Mouse (Mus musculus) Muller cell, postnatal 12 days (primary cell): ENCODE measurements around the gene Adamts20.

Source experiments
- DNase-seq: peaks from one replicate; pipeline ENCODE4 v3.0.0-alpha.2; 2015; ENCODE audit errors: inconsistent ontology term

Adamts20 gene

DNA sequence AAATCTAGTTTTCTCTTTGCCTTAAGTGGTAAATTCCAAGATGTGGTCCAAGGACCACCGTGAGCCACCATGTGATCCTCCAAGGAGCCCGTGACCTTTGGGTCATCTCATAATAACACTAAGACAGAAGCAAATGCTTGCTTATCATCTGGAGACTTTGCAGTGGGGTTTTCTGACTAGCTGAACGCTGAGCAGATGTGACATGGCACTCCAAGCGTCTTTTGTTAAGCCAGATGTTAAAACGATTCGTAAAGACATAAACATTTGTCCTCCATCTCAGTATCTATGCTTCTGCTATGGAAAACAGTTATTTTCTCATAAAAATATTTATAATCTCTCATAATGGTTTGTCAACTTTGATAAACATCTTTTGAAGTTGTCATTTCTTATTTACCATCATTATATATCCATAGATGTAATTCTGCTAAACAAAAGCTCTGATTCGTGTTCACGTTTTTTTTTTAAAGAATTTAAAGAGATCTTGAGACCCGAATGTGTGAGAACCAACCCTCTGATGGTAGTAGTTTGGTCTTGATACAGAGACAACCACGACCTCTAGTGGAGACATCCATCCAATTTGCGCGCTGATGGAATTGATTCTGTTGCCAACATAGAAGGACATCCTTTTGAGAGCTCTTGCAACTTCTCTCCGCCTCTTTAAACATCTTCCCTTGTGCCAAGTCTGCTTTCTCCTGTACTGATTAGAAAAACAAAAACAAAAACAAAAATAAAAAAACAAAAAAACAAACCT is 212.1 kb downstream of the Adamts20 start:
- DNase-seq = no peak

- no peak for DNase-seq
These were observed 215.5 kb downstream of the Adamts20 start for GRCm38 (mm10) chr15:94249766-94250165.

DNA sequence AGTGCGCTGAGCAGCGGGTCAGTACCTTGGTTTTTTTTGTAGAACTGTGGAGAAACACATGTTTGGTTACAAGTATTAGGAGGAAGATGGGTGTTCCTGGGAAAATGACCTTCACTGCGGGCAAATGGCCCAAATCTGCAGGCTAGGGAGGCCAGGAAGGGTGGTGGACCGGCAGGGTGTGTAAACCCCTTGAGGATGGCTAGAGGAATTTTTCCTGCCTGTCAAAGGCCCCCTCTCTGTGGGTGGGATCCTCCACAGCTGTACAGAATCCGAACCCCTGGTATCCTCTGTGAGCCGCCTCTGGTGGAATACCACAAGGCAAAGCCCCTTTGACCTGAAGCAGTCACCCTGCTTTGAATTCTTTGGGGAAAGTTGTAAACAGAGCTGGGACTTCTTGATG is 216.8 kb downstream of the Adamts20 start:
- no peak for DNase-seq

DNA sequence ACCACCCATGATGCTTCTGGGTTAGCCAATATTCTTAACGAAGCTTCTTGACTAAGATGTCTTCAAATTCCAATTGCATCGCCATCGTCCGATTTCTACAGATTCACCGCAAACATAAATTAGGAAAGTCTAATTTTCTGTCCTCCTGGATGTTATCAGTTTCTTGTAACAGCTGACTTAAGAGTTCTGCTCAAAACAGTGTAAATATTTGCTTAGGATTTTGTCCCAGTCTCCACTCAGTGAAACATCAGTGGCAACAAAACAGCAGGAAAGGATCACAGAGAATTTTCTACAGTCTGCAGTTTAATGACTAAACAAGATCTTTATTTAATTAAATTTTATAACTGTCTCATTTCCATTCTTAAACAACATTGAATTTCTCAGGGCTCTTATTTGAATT is 218.5 kb downstream of the Adamts20 start:
- DNase-seq = no peak

- no peak for DNase-seq
These were observed 220.9 kb downstream of the Adamts20 start for GRCm38 (mm10) chr15:94244336-94244735.

GRCm38 (mm10) chr15:94242133-94242532 is 223.1 kb downstream of the Adamts20 start:
- DNase-seq = no peak

DNA sequence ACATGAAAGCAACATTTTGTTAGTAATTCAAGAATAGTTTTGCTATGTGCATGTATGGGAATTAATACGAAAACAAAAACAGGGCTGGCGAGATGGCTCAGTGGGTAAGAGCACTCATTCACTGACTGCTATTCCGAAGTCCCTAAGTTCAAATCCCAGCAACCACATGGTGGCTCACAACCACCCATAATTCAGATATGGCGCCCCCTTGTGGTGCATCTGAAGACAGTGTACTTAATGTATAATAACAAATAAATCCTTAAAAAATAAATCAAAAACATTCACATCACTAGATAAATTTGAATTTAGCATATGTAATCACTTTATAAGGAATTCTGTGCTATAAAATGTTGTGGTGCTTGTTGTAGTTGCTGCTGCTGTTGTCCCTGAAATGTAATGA is 225.6 kb downstream of the Adamts20 start:
- no peak for DNase-seq

DNA sequence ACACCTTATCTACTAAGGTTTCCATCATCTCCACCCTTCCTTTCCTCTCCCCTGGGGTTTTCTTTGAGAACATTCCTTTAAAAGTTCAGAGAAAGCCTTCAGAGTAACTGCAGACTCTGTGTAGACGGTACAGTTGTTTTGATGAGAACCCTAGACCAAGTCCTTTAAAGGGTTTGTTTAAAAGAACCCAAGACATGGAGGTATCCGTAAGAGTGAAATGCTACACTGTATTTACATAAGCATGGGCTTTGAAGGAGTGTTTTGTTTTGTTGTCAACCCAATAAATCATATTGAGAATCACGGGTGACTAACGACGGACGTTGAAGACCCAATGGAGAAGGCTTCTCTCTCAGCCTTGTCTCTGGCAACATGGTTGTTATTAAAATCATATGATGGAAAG is 226.1 kb downstream of the Adamts20 start:
- DNase-seq = no peak

DNA sequence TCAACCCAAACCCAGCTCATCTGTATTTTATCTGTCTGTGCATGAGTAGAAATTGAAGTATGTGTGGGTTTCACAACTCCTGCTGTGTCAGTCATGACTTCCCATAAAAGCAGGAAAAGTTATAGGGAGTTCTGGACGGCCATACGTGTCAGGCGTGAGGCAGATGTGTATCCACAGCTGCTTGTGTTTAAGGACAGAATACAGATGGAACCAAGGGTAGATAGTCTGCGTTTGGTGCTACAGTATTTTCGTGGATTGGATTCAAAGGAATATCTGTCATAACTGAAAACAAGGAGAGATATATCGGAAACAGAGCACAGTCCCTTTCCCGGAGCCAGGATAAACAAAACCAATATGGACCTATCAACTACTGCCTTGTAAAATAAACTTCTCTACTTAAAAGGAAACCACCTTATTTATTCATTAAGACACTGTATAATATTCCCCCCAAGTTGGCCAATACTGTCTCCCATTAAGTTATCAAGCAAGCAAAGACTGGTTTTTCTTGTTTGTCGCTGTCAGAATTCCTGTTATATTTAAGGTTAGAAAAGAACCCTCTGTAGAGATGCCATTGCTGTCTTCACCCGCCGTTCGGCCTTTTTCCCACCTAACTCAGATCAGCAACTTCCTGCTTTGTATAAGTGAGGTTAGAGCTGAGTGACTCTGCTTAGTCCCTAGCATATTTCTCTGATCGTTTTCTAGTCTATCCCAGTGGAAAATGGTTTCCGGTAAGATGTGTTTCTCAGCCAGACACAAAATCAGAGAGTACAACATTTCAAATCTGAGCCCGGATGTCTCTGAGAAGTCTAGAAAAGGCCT is 227.0 kb downstream of the Adamts20 start:
- DNase-seq = no peak

- no peak for DNase-seq
These were observed 228.5 kb downstream of the Adamts20 start for GRCm38 (mm10) chr15:94236726-94237125.

GRCm38 (mm10) chr15:94236121-94236520 is 229.1 kb downstream of the Adamts20 start:
- DNase-seq = no peak

DNA sequence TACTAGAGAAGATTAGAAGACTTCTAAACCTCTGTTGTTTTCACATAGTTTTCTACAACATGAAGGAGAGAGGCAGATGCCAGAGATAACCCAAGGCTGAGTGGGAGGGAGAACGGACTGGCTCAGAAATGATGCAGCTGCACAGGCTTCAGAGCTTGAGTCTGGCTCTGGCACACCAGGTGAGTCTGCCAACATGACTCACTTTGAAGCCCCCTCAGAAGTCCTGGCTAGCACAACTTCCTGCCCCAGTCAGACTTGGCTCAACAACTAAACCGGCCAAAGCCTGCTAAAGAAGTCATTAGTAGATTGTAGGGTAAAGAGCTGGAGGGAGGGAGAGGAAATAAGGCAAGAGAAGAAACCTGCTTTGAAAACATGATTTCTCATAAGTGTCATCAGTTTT is 230.0 kb downstream of the Adamts20 start:
- no peak for DNase-seq

GRCm38 (mm10) chr15:94231246-94231645 is 234.0 kb downstream of the Adamts20 start:
- no peak for DNase-seq

- peak; percentile 59 for DNase-seq
These were observed 237.8 kb downstream of the Adamts20 start for GRCm38 (mm10) chr15:94227388-94227787.

- peak; percentile 17 for DNase-seq
These were observed 242.1 kb downstream of the Adamts20 start for GRCm38 (mm10) chr15:94223101-94223500.

DNA sequence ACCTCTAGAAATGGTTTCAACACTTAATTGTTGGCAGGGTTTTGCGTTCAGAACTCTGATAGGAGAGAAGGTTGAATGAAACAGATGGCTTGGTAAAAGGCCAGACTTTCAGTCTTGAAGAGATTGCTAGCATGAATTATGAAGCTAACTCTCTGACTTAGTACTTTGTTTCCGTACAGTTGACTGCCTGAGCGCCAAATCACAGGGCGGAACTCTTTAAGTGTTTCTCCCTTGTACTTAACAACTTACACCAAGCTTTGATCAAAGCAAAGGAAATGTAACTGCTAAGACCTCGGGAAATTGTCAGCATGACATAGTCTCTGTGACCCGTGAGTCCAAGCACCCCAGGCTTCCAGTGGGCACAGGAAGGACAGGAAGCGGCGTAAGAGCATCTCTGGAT is 244.5 kb downstream of the Adamts20 start:
- no peak for DNase-seq
